Mouse (Mus musculus) gastrocnemius, adult 2 months (tissue): Measurements from ENCODE around the gene Zdhhc15. TPM values are rescaled to one million over a fixed set of nuclear protein-coding genes. Genes with fewer than 3 reads are reported as not detected.

ENCODE experiments used
- DNase-seq: peaks from one replicate; pipeline ENCODE4 v3.0.0; 2022
- H3K27ac ChIP-seq: fragments of 200-600 bp; 2 replicates; pipeline ENCODE4 v1.8.1; 2022; ENCODE audit warnings: mild to moderate bottlenecking
- H3K4me3 ChIP-seq: fragments of 200-600 bp; 2 replicates; pipeline ENCODE4 v1.8.1; 2022; ENCODE audit warnings: mild to moderate bottlenecking, moderate library complexity
- CTCF ChIP-seq: fragments of 200-600 bp; IDR thresholded peaks from 2 replicates; pipeline ENCODE4 v1.8.1; 2022; ENCODE audit warnings: antibody characterized with exemption, mild to moderate bottlenecking, moderate library complexity
- intact Hi-C: fragments of 180-260 bp; cut with DNase I; formaldehyde crosslinking; loops from one replicate; pipeline ENCODE4 v1.15.1; 2025
- total RNA-seq, 2 experiments: library from RNA; stranded (reverse); gene quantifications; 2 replicates each; pipeline ENCODE4 v1.2.3; 2021

Gene Zdhhc15
- total RNA-seq, 2 experiments from 2014 or later, result 0.10 to 0.20 TPM

DNA sequence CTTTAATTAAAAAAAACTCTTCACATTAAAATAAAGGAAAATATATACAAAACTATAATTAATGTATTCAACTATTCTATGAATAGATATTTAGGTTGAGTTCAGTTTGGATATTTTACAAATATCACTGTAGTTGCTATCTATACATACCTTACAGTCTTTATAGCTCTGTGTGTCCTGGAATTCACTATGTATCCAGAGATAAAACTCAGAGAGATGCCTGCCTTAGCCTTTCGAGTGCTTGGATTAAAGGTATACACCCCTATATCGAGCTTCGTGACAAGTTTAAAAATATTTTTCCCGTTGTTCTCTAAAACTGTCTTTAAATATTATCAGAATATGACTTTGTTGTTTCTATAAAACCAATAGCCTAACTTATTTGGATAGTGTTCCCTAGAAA, 128.2 kb downstream of the Zdhhc15 start:
- DNase-seq, result no peak
- Histone ChIP-seq H3K27ac (no peak overlapping the region), H3K4me3 (no peak overlapping the region)
- no peak for TF ChIP-seq CTCF
- intact Hi-C loops, result no loop called here

DNA sequence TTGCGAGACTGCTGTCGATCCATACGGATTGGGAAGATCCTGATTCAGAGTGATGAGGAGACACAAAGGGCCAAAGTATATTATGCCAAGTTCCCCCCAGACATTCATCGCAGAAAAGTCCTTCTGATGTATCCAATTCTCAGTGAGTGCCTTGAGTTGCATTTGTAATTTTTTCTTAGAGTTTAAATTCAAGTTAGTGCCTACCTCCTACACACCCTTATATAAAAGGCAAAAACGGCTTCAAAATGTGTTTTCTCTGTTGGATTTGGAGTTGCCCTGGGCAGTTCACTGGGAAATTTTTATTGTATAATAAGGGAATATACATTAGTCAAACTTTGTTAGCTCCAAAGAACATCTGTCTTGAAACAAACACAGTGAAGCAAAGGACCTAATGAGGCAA, 169.1 kb downstream of the Zdhhc15 start:
- no peak for TF ChIP-seq CTCF
- H3K4me3 ChIP-seq, result no peak overlapping the region
- DNase-seq, result no peak
- intact Hi-C loops, result no loop called here
- no peak overlapping the region for H3K27ac ChIP-seq

DNA sequence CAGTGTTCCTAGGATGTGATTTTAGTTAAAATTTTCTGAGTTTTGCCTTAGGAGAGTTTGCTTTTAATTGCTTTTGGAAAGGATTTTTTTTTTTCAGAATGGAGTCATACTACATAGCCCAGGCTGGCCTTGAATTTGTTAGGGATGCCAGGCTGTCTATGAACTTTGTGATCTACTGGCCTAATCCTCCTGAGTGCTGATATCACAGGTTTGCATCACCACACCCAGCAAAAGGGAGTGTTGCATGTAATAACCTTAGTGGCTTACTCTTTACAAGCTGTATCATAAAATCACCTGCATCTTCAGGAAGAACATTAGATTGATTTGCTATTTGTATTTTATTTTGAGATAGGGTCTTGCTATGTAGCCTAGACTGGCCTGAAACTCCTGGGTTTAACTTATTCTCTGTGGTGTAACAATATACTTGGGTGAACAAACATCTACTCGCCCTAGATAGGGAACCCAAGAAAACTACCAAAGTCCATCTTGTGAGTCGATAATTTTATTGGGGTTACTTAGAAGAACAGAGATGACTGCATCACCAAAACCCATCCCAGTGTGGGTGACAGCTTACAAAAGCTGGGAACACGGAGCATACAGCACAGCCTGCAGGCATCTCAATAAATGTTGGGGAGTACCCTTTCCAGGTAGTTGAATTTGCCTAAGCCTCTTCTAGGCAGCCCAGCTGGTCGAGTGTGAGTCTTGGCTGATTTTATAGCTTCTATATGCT, 181.1 kb downstream of the Zdhhc15 start:
- intact Hi-C loops, result loop anchor here (10.0 kb wide), 1 partner anchor 135 kb away; no protein-coding TSS in a partner anchor
- TF ChIP-seq CTCF, result no peak
- no peak for DNase-seq
- H3K4me3 ChIP-seq, result no peak overlapping the region
- no peak overlapping the region for H3K27ac ChIP-seq

- intact Hi-C loops, result loop anchor here (10.0 kb wide), 1 partner anchor 134 kb away; no protein-coding TSS in a partner anchor
- no peak for TF ChIP-seq CTCF
- no peak overlapping the region for H3K4me3 ChIP-seq
- no peak overlapping the region for H3K27ac ChIP-seq
- no peak for DNase-seq
Measured at GRCm38 (mm10) chrX:104488870-104489467, 181.9 kb downstream of the Zdhhc15 start.

GRCm38 (mm10) chrX:104488036-104488435, 182.8 kb downstream of the Zdhhc15 start:
- no peak for DNase-seq
- Histone ChIP-seq H3K4me3 (no peak overlapping the region), H3K27ac (no peak overlapping the region)
- intact Hi-C loops, result loop anchor here (10.0 kb wide), 1 partner anchor 133 kb away; no protein-coding TSS in a partner anchor
- no peak for TF ChIP-seq CTCF

Other genes starting within 250 kb of the Zdhhc15 start
- 10 to 100 TPM in 1 of 2 experiments, 1 to 10 TPM in 1; 8.9 to 11.0 TPM for gene Uprt, start 188.2 kb downstream of the Zdhhc15 start, total RNA-seq
- not detected for gene Magee2, start 186.2 kb upstream of the Zdhhc15 start, total RNA-seq